ENCODE assay signal across 9 mouse cellular contexts in the genomic region with DNA sequence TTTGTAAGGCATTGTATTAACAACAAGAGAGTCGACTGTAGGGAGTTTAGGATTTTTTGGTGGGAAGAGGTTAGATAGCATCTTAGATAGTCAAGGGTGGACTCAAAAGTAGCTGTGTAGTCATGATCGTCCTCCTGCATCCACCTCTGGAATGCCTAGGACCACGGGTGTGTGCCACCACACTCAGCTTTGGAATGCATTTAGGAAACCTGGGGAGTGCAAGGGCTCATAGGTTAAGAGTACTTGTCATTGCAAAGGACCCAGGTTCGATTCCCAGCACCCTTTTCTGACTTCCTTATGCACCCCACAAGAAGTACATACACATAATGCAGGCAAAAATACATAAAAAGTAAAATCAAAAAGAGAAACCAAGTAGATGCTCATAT. TPM values are rescaled to one million over a fixed set of nuclear protein-coding genes. Genes with fewer than 3 reads are reported as not detected.
A peak's percentile ranks its signal among the peaks of the same experiment; 100 is the strongest.
DNase-seq lines count a peak whose midpoint lies in the region; ATAC-seq lines count a peak whose summit lies in the region.
"Had no signal": no experiment of that assay in that cellular context is flagged by ENCODE, and none has a peak within 500 bp of the region (broad histone marks: within the 10 kb centered on the region; RNA-seq: fewer than 3 reads in every experiment).

No protein-coding gene starts in this region.

- H3K27ac ChIP-seq in forebrain, embryonic 15.5 days (replicated peaks) = no peak overlapping the region
- peak overlapping the region; percentile 97; the same call in 1 of the 2 replicates for H3K27ac ChIP-seq in liver, embryonic 13.5 days

- peak; percentile 24 for DNase-seq in cerebellum, adult 9-10 months
- no peak for DNase-seq in cerebellum, adult 11-12 months
- peak; percentile 32 for DNase-seq in 3T3-L1 (ENCODE audit: low read depth, low spot score)
- no peak for DNase-seq in liver, embryonic 13.5 days
- DNase-seq in ovary, postnatal 10 days (ENCODE audit: low spot score) = no peak
- DNase-seq in embryo, embryonic 10 days (ENCODE audit: low spot score) = no peak
- no peak for DNase-seq in gastrocnemius, adult 18-20 months (ENCODE audit: low spot score)
- DNase-seq: B cell, adult 2 months had no signal

- no peaks in the 10 kb centered on the region for H3K36me3 ChIP-seq in forebrain, embryonic 15.5 days
- H3K36me3 ChIP-seq in liver, embryonic 13.5 days = no peaks in the 10 kb centered on the region

- no peak for ATAC-seq in forebrain, embryonic 15.5 days (replicated peaks)
- no peak for ATAC-seq in liver, embryonic 13.5 days (ENCODE audit: low read depth)

- no peaks in the 10 kb centered on the region for H3K27me3 ChIP-seq in forebrain, embryonic 15.5 days
- H3K27me3 ChIP-seq in liver, embryonic 13.5 days = no peaks in the 10 kb centered on the region

- H3K4me2 ChIP-seq in forebrain, embryonic 15.5 days (replicated peaks) = peak overlapping the region; percentile 69
- H3K4me2 ChIP-seq in liver, embryonic 13.5 days = peak overlapping the region; percentile 82

- no peaks in the 10 kb centered on the region for H3K9me3 ChIP-seq in forebrain, embryonic 15.5 days
- no peaks in the 10 kb centered on the region for H3K9me3 ChIP-seq in liver, embryonic 13.5 days (replicated peaks)

- peak overlapping the region; percentile 91 for H3K4me3 ChIP-seq in forebrain, embryonic 15.5 days
- H3K4me3 ChIP-seq in liver, embryonic 13.5 days (replicated peaks) = peak overlapping the region; percentile 93

- 86% methylated on average over 4 of the region's 4 CpGs for WGBS in forebrain, embryonic 15.5 days
- 55% methylated on average over 4 of the region's 4 CpGs for WGBS in liver, embryonic 13.5 days (ENCODE audit: insufficient replicate concordance)

- peaks cover 42% of the 10 kb centered on the region for H3K4me1 ChIP-seq in forebrain, embryonic 15.5 days
- H3K4me1 ChIP-seq in liver, embryonic 13.5 days (replicated peaks) = peaks cover 55% of the 10 kb centered on the region

- peak overlapping the region; percentile 18; the same call in 1 of the 2 replicates for H3K9ac ChIP-seq in forebrain, embryonic 15.5 days (replicated peaks)
- peak overlapping the region; percentile 98 for H3K9ac ChIP-seq in liver, embryonic 13.5 days

RNA-seq across cellular contexts. Expression of a gene that starts 1.8 kb away (rescaled TPM):
- polyA plus RNA-seq in forebrain, embryonic 15.5 days (2015; fragmentation: Nextera tagmentation; extraction: Ambion mirVana) = 751 and 752 TPM in 2 replicates
- polyA plus RNA-seq in liver, embryonic 13.5 days (2015; fragmentation: Nextera tagmentation; extraction: Ambion mirVana) = 412 and 430 TPM in 2 replicates
- 1,000 to 10,000 TPM; 1,174 to 1,300 TPM for total RNA-seq in gastrocnemius, adult 18-20 months (2021)

RNA-seq across cellular contexts. Expression of a gene that starts 14.5 kb away (rescaled TPM):
- 24.1 and 26.2 TPM in 2 replicates for polyA plus RNA-seq in forebrain, embryonic 15.5 days (2015; fragmentation: Nextera tagmentation; extraction: Ambion mirVana)
- polyA plus RNA-seq in liver, embryonic 13.5 days (2015; fragmentation: Nextera tagmentation; extraction: Ambion mirVana) = 7.6 and 8.2 TPM in 2 replicates
- total RNA-seq in gastrocnemius, adult 18-20 months (2021) = 1 to 10 TPM; 5.6 to 6.3 TPM

RNA-seq across cellular contexts. Expression of a gene that starts 19.0 kb away (rescaled TPM):
- 18.8 and 19.6 TPM in 2 replicates for polyA plus RNA-seq in forebrain, embryonic 15.5 days (2015; fragmentation: Nextera tagmentation; extraction: Ambion mirVana)
- 0.59 and 0.77 TPM in 2 replicates for polyA plus RNA-seq in liver, embryonic 13.5 days (2015; fragmentation: Nextera tagmentation; extraction: Ambion mirVana)
- total RNA-seq in gastrocnemius, adult 18-20 months (2021) = not detected

RNA-seq across cellular contexts. Expression of a gene that starts 29.7 kb away (rescaled TPM):
- 62.9 and 69.3 TPM in 2 replicates for polyA plus RNA-seq in forebrain, embryonic 15.5 days (2015; fragmentation: Nextera tagmentation; extraction: Ambion mirVana)
- polyA plus RNA-seq in liver, embryonic 13.5 days (2015; fragmentation: Nextera tagmentation; extraction: Ambion mirVana) = 12.3 and 13.2 TPM in 2 replicates
- 10 to 100 TPM; 75.0 to 76.2 TPM for total RNA-seq in gastrocnemius, adult 18-20 months (2021)

RNA-seq across cellular contexts. Expression of a gene that starts 37.9 kb away (rescaled TPM):
- 57.7 and 60.5 TPM in 2 replicates for polyA plus RNA-seq in forebrain, embryonic 15.5 days (2015; fragmentation: Nextera tagmentation; extraction: Ambion mirVana)
- polyA plus RNA-seq in liver, embryonic 13.5 days (2015; fragmentation: Nextera tagmentation; extraction: Ambion mirVana) = 26.9 and 27.6 TPM in 2 replicates
- total RNA-seq in gastrocnemius, adult 18-20 months (2021) = 10 to 100 TPM; 41.8 to 43.1 TPM

Comparison
In these comparisons a context has a peak if more than half of its experiments do, and no peak if none do; other contexts are left out.
1. DNase-seq: peak in cerebellum, adult 9-10 months (single experiment) and 3T3-L1 (single experiment); none in cerebellum, adult 11-12 months (single experiment), liver, embryonic 13.5 days (single experiment), ovary, postnatal 10 days (single experiment), embryo, embryonic 10 days (single experiment) and gastrocnemius, adult 18-20 months (single experiment).
2. RNA of a gene that starts 19.0 kb away (polyA plus RNA-seq): 18.8 to 19.6 TPM in forebrain, embryonic 15.5 days; 0.59 to 0.77 TPM in liver, embryonic 13.5 days; every median in the first group is over 10 times any median in the second.